Mouse (Mus musculus) thymus, adult 2 months (tissue): ENCODE results near the gene Gm10318. TPM values are rescaled to one million over a fixed set of nuclear protein-coding genes. Genes with fewer than 3 reads are reported as not detected.
A peak's percentile ranks its signal among the peaks of the same experiment; 100 is the strongest.

ENCODE experiments used
- DNase-seq: peaks from one replicate; pipeline ENCODE4 v3.0.0; 2021
- H3K27ac ChIP-seq: fragments of 200-500 bp; 2 replicates; pipeline ENCODE4 v1.5.1; 2012; ENCODE audit warnings: low read length, control low read depth; ENCODE audit not compliant: control insufficient read depth, insufficient read depth
- H3K27me3 ChIP-seq: fragments of 200-500 bp; 2 replicates; pipeline ENCODE4 v1.6.1; 2012; ENCODE audit warnings: mild to moderate bottlenecking, low read length, moderate library complexity, mixed read lengths; ENCODE audit not compliant: control insufficient read depth, insufficient read depth
- H3K36me3 ChIP-seq: fragments of 200-500 bp; 2 replicates; pipeline ENCODE4 v1.6.1; 2012; ENCODE audit warnings: mild to moderate bottlenecking, low read length, moderate library complexity; ENCODE audit not compliant: control insufficient read depth, insufficient read depth
- H3K4me1 ChIP-seq: fragments of 200-500 bp; replicated peaks from 2 replicates; pipeline ENCODE4 v1.6.1; 2012; ENCODE audit warnings: low read length; ENCODE audit not compliant: control insufficient read depth, insufficient read depth
- H3K4me3 ChIP-seq: fragments of 200-500 bp; 2 replicates; pipeline ENCODE4 v1.5.1; 2012; ENCODE audit warnings: mild to moderate bottlenecking, low read length, control low read depth, moderate library complexity; ENCODE audit not compliant: control insufficient read depth, insufficient read depth
- CTCF ChIP-seq: fragments of 200-500 bp; IDR thresholded peaks from 2 replicates; pipeline ENCODE4 v1.5.1; 2012; ENCODE audit warnings: mild to moderate bottlenecking, control low read depth, low read length, moderate library complexity, borderline replicate concordance; ENCODE audit not compliant: control insufficient read depth, poor library complexity, insufficient read depth; ENCODE audit errors: extremely low read depth
- POLR2A ChIP-seq: fragments of 200-500 bp; IDR thresholded peaks from 2 replicates; pipeline ENCODE4 v1.6.1; 2012; ENCODE audit warnings: mild to moderate bottlenecking, low read length, control low read depth, moderate library complexity; ENCODE audit not compliant: control insufficient read depth, poor library complexity, insufficient read depth; ENCODE audit errors: extremely low read depth
- WGBS: fragments of 180-500 bp; shearing (Covaris S2); methylation state at CpG from one replicate; pipeline ENCODE4 v1.1.7; 2018; 5-methylcytosine and 5-hydroxymethylcytosine counted together
- polyA plus RNA-seq: library from polyadenylated mRNA; depleted of rRNA; stranded (reverse); fragments of >200 nt; gene quantifications from 2 replicates; pipeline ENCODE4 v1.2.3, GENCODE M21; 2012

Gm10318 gene
- polyA plus RNA-seq, 1 experiment: not detected

DNA sequence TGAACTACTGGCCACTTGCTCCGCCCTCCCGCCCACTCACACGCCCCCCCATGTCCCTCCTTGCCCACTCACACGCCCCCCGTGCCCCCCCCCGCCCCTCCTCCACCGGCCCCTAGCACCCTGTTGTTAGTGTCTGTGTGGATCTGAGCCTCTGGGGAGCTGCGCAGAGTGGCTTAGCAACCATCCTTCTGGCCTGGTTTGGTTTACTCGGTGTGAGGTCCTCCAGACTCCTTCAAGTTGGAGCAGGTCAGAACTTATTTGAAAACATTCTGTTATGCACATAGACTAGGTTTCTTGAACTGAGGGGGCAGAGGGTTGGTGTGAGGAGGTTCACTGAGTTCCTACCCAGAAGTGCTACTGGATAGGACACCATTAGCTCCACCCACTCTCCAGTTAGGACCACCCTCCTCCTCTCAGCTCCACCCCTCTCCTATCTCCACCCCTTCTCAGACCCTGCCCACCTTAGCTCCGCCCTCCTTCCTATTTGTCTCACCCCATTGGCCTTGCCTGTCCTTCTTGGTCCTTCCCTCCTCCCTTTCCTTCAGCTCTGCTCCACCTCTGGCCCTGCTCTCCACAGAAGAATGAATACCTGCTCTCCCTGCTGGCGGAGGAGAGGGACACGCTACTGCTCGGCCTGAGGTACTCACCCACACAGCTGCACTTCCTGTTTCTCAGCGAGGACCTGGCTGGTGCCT, 11.6 kb downstream of the Gm10318 start:
- peaks cover 8% of the 10 kb centered on the region; the same call in 1 of the 2 replicates for H3K4me1 ChIP-seq
- no peaks in the 10 kb centered on the region for H3K36me3 ChIP-seq
- 32% methylated on average over 14 of the region's 14 CpGs for WGBS
- no peak overlapping the region for H3K27ac ChIP-seq
- TF ChIP-seq POLR2A: no peak
- no peak for TF ChIP-seq CTCF
- DNase-seq: peak; percentile 44
- H3K4me3 ChIP-seq: peak overlapping the region; percentile 33
- H3K27me3 ChIP-seq: no peaks in the 10 kb centered on the region

- H3K27ac ChIP-seq: no peak overlapping the region
- no peak for DNase-seq
- TF ChIP-seq CTCF (no peak), POLR2A (no peak)
- no peaks in the 10 kb centered on the region for H3K36me3 ChIP-seq
- H3K4me1 ChIP-seq: peaks cover 8% of the 10 kb centered on the region; the same call in 1 of the 2 replicates
- WGBS: 43% methylated on average over 11 of the region's 11 CpGs
- no peaks in the 10 kb centered on the region for H3K27me3 ChIP-seq
- peak overlapping the region; percentile 33 for H3K4me3 ChIP-seq
Measured at GRCm38 (mm10) chr10:77864762-77865143, 12.1 kb downstream of the Gm10318 start.

DNA sequence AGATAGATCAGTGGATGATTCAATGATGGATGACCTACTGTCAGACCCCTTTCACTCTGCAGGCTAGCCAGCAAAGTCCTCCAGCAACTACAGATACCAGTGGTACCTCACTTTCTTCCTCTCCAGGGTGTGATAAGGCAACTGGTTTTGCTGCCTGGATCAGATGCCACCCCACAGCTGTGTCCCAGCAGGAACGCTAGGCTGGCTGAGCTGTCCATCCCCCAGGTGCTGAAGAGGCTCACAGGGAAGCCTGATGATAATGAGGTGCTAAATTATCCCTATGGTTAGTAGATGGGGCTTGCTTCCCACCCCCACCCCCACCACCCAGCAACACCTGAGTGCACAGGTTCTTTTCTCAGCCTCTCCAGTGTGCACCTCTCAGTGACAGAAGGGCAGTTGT, 14.9 kb downstream of the Gm10318 start:
- no peak for DNase-seq
- WGBS: 79% methylated on average over 1 of the region's 1 CpGs
- H3K36me3 ChIP-seq: no peaks in the 10 kb centered on the region
- H3K4me3 ChIP-seq: no peak overlapping the region
- TF ChIP-seq CTCF (no peak), POLR2A (no peak)
- peaks cover 8% of the 10 kb centered on the region; the same call in 1 of the 2 replicates for H3K4me1 ChIP-seq
- no peak overlapping the region for H3K27ac ChIP-seq
- no peaks in the 10 kb centered on the region for H3K27me3 ChIP-seq

GRCm38 (mm10) chr10:77869651-77870050, 17.0 kb downstream of the Gm10318 start:
- no peak for DNase-seq
- H3K36me3 ChIP-seq: no peaks in the 10 kb centered on the region
- H3K4me3 ChIP-seq: no peak overlapping the region
- no peaks in the 10 kb centered on the region for H3K27me3 ChIP-seq
- WGBS: 94% methylated on average over 7 of the region's 7 CpGs
- TF ChIP-seq CTCF: no peak
- no peak for TF ChIP-seq POLR2A
- no peak overlapping the region for H3K27ac ChIP-seq
- H3K4me1 ChIP-seq: peaks cover 4% of the 10 kb centered on the region; the same call in 1 of the 2 replicates

GRCm38 (mm10) chr10:77878985-77879384, 26.3 kb downstream of the Gm10318 start:
- Histone ChIP-seq H3K27ac (no peak overlapping the region), H3K4me1 (peaks cover 5% of the 10 kb centered on the region), H3K27me3 (no peaks in the 10 kb centered on the region), H3K4me3 (no peak overlapping the region), H3K36me3 (no peaks in the 10 kb centered on the region)
- DNase-seq: peak; percentile 44
- WGBS: 78% methylated on average over 6 of the region's 6 CpGs
- TF ChIP-seq CTCF: no peak
- TF ChIP-seq POLR2A: no peak

DNA sequence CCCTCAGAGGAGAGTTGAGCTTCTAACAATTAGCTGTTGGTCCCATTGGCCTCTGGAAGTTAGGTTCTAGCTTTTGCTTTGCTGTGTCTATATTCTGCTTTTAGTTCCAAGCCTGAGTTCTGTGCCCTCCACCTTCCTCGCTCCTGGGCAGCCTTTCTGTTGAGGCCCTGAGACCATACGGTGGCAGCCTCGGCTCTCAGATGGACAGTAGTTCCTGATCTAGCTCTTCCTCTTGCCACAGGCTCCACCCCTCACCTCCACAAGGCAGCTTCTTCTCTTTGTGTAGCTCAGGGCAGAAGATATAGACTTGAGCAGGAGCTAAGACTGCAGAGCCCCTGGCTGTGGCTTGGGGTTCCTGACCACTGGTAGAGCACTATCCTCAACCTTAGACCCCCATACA, 27.6 kb downstream of the Gm10318 start:
- no peak for TF ChIP-seq POLR2A
- Histone ChIP-seq H3K27ac (no peak overlapping the region), H3K4me1 (peaks cover 5% of the 10 kb centered on the region), H3K4me3 (no peak overlapping the region), H3K27me3 (no peaks in the 10 kb centered on the region), H3K36me3 (no peaks in the 10 kb centered on the region)
- 19% methylated on average over 3 of the region's 3 CpGs for WGBS
- DNase-seq: no peak

- H3K36me3 ChIP-seq: no peaks in the 10 kb centered on the region
- H3K4me1 ChIP-seq: no peaks in the 10 kb centered on the region
- no peak overlapping the region for H3K27ac ChIP-seq
- WGBS: 89% methylated on average over 5 of the region's 5 CpGs
- TF ChIP-seq CTCF (no peak), POLR2A (no peak)
- H3K27me3 ChIP-seq: no peaks in the 10 kb centered on the region
- no peak overlapping the region for H3K4me3 ChIP-seq
- peak; percentile 7 for DNase-seq
Measured at GRCm38 (mm10) chr10:77882553-77882952, 29.9 kb downstream of the Gm10318 start.
